Mouse (Mus musculus) heart, postnatal 0 days (tissue): ENCODE measurements around the gene Pdap1.

ENCODE experiments used
- CTCF ChIP-seq: IDR thresholded peaks from 2 replicates; pipeline ENCODE4 v1.5.1; 2016; ENCODE audit warnings: antibody characterized with exemption, control low read depth, low read depth
- EP300 ChIP-seq: IDR thresholded peaks from 2 replicates; pipeline ENCODE4 v1.6.1; 2016; ENCODE audit warnings: antibody characterized with exemption, low read depth

GRCm38 (mm10) chr5:145123396-145123795, 16.6 kb downstream of the Pdap1 start:
- no peak for TF ChIP-seq CTCF
- no peak for TF ChIP-seq EP300
